Mouse (Mus musculus) left cerebral cortex, postnatal 14 days (tissue): ENCODE results near the gene Tbxa2r. TPM values are rescaled to one million over a fixed set of nuclear protein-coding genes. Genes with fewer than 3 reads are reported as not detected.

Source experiments
- DNase-seq, 2 experiments: peaks; one replicate each; pipeline ENCODE4 v3.0.0; 2021 to 2022; ENCODE audit warnings: low spot score in 2 of 2, mixed read lengths in 1 of 2
- intact Hi-C: fragments of 180-260 bp; cut with DNase I; formaldehyde crosslinking; loops from one replicate; pipeline ENCODE4 v1.15.1; 2025
- total RNA-seq, 2 experiments: library from RNA; stranded (reverse); gene quantifications; 2 replicates each; pipeline ENCODE4 v1.2.3; 2021

Gene Tbxa2r
- total RNA-seq, 2 experiments from 2014 or later: 1.3 to 1.5 TPM

DNA sequence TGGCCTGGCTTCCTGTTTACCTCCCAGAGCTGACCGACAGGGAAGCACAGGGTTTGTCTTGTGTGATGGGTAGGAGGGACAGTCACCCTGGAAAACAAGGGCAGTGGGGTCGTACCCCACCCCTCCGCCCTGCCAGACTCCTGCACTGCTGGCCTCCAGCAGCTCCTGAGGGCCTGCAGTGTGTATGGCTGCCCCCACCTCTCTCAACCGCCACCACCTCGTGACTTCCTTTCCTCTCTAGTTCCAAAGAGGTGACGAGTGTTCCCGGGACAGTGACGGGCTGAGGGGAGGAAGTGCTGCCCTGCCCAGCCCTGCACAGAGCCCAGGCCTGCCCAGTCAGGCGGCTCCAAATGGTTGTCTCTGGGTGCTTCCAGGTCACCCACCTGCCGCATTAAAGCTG is 30.7 kb upstream of the Tbxa2r start:
- no peak for DNase-seq
- intact Hi-C loops: no loop called here

- intact Hi-C loops: no loop called here
- peak; percentile 57 to 66 for DNase-seq
Measured at GRCm38 (mm10) chr10:81298369-81299100, 30.0 kb upstream of the Tbxa2r start.

DNA sequence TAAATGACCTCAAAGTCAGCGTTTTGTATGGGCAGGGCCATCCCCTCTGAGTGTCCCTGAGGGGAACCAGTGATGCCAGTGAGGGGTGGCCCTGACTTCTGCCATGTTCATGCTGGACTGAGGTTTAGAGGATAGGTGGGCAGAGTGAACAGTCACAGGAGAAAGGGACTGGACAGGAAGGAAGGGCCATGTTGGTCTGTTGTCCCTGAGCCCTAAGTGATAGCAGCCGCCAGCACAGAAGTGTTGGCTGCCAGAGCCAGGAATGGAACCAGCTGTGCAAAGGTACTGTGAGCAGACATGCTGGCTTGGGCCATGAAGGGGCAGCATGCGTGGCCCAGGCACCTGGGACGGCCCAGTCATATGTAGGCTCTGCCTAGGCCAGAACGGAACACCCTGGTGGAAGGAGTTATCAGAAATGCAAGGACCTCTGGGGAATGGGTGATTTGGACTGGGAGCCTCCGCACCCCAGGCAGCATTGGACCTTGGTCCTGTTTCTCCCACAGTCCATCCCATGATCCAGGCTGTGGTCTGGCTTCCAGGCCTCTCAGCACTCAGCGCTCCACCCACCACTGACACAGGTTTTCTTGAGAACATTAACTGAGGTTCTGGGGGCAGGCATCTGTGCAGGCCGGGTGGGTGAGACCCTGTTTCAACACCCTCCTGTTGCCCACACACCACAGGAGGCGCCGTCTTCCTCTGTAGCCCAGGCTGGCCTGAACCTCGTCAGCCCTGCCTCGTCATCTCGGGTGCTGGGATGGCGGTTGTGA is 28.8 kb upstream of the Tbxa2r start:
- DNase-seq: no peak
- intact Hi-C loops: no loop called here

- intact Hi-C loops: no loop called here
- no peak for DNase-seq
Measured at GRCm38 (mm10) chr10:81300352-81300907, 28.1 kb upstream of the Tbxa2r start.

GRCm38 (mm10) chr10:81301321-81301720 is 27.2 kb upstream of the Tbxa2r start:
- intact Hi-C loops: no loop called here
- no peak for DNase-seq

GRCm38 (mm10) chr10:81302288-81302687 is 26.2 kb upstream of the Tbxa2r start:
- intact Hi-C loops: no loop called here
- DNase-seq: no peak

DNA sequence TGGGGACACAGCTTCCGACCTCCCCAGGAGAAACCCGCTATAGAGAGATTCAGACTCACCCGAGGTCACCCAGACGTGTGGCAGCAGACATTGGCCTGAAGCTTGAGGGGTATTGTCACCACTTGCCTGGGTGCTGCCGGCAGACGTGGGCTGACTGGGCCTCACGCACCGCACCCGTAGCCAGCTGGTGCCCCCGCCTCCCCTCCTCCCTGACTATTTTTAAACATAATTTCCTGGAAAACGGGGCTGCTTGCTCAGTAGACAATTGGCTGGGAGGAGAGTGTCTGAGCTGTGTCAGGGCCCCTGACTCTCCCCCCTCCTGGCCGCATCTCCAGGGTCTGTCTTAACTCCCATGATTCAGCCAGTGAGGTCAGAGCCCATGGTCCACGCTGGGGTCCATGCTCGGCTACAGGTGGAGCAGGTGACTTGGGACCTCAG is 25.7 kb upstream of the Tbxa2r start:
- intact Hi-C loops: no loop called here
- peak; percentile 71 to 80 for DNase-seq

DNA sequence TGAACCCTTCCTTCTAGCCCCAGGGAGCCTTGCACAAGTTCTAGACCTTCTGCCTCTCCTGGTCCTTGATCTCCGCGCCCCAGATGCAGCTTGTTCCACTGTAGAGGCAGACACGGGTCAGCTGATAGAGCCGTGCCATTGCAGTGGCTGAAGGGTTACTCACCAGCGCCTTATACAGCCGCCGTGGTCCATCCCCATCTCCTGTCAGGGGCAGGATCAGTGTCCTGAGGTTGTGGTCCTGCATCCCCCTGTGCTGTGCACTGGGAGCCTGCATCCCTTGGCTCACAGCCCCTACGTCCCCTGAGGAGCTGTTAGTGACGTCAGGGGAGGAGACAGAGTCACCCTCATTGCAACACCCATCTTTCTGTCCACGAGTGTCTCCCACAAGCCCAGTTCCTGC is 25.3 kb upstream of the Tbxa2r start:
- no peak for DNase-seq
- intact Hi-C loops: no loop called here

DNA sequence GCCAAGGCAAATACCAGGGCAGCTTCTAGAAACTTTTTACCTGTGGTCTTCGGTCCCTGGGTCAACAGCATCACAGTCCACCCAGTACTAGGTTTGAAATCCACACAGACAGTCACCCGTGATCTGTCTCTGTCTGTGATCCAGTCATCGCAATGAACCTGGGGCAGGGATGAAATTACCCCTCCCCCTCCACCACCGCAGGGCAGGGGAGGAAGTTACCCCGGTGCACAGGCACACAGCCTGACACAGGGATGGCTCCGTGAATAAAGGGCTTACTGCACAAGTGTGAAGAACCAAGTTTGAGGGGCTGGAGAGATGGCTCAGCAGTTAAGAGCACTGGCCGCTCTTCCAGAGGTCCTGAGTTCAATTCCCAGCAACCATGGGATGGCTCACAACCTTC is 24.8 kb upstream of the Tbxa2r start:
- intact Hi-C loops: no loop called here
- no peak for DNase-seq

DNA sequence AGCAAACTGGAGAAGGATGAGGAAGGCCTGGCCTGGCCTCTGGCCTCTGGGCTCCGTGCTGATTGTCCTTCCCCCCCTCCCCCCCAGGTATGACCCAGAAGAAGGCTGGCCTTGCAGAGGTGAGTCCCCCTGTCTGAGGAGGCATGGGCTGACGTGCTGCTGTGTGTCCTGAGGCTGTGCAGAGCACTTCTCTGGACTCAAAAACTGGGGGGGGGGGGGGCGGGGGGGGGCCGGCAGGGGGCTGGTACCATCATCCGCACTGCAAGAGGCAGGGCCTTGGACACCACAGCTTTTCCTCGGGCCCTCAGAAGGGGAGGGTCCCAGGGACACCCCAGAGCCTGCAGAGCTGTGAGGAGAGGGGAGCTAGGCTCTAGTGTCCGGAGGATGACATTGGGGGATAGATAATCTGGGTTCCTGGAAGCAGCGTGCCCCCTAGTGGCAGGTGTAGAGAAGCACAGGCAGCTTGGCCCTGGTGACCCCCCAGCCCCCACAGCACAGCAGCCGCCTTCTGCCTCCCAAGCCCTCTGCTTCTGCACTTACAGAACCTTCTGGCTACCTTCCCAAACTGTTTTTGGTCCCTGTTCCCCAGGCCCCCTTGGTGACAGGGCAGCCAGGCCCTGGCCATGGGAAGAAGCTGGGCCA is 23.8 kb upstream of the Tbxa2r start:
- DNase-seq: no peak
- intact Hi-C loops: no loop called here

GRCm38 (mm10) chr10:81305663-81306062 is 22.9 kb upstream of the Tbxa2r start:
- no peak for DNase-seq
- intact Hi-C loops: no loop called here

GRCm38 (mm10) chr10:81306173-81306668 is 22.3 kb upstream of the Tbxa2r start:
- intact Hi-C loops: no loop called here
- no peak for DNase-seq

- intact Hi-C loops: no loop called here
- DNase-seq: no peak
Measured at GRCm38 (mm10) chr10:81306837-81307682, 21.5 kb upstream of the Tbxa2r start.

DNA sequence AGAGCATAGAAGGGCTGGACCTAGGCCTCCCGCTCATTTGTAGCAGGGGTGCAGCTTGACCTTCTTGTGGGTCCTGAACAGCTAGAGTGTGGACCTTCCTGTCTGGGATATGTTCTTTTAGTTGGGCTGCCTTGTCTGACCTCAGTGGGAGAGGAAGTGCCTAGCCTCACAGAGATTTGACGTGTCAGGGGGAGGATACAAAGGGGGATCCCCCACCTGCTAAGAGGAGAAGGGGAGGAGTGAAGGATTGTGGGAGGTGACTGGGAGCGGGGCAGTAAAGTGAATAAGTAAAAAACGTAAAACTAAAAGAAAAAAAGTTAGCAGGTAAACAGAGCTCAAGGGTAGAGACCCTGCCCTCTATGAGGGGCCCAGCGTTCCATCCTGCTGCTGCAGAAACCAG is 19.0 kb upstream of the Tbxa2r start:
- no peak for DNase-seq
- intact Hi-C loops: no loop called here

- intact Hi-C loops: no loop called here
- DNase-seq: no peak
Measured at GRCm38 (mm10) chr10:81313581-81313980, 14.9 kb upstream of the Tbxa2r start.

DNA sequence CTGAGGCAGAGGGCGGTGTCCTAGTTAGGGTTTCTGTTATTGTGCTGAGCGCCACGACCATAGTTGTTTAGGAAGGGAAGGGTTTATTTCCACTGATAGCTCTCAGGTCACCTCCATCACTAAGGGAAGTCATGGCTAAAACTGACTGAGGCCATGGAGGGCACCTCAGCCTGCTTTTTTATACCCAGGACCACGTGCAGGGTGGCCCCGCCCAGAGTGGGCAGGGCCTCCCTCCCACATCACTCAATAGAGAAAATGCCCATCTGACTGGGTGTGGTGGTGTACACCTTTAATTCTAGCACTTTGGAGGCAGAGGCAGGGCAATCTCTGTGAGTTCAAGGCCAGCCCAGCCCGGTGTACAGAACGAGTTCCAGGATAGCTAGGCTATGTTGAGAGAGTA is 14.3 kb upstream of the Tbxa2r start:
- intact Hi-C loops: no loop called here
- DNase-seq: no peak

GRCm38 (mm10) chr10:81315587-81315986 is 12.9 kb upstream of the Tbxa2r start:
- no peak for DNase-seq
- intact Hi-C loops: no loop called here

DNA sequence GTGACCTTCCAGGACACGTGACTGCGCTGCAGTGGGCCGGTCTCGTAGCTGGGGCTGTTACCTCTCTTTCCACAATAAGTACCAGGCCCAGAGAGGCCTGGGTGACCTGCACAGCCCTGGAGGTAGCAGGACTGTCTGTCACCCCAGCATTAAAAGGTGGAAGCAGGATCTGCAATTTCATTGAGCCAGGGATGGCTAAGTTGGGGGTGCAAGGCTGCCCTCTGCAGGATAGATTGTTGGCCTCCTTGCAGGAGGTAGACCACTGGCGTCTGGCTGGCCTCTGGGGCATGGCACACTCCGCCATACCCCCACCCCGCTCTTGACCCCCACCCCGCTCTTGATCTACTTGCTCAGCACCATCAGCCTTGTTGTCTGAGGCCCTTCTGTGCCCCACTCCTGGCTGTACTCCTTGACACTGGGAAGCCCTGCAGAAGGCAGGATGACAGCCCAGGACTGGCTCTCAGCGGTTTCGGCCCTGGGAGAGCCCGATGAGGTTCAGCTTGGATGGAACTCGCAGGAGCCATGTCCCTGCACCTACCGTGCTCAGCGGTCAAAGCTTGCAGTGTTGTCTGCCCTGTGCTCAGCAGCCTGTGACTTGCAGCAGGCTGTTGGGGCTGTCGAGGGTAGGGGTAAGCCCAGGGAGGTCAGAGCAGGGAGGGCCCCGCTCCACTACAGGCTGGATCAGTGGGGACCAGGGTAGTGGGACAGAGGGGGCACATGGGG is 12.0 kb upstream of the Tbxa2r start:
- DNase-seq: no peak
- intact Hi-C loops: no loop called here

DNA sequence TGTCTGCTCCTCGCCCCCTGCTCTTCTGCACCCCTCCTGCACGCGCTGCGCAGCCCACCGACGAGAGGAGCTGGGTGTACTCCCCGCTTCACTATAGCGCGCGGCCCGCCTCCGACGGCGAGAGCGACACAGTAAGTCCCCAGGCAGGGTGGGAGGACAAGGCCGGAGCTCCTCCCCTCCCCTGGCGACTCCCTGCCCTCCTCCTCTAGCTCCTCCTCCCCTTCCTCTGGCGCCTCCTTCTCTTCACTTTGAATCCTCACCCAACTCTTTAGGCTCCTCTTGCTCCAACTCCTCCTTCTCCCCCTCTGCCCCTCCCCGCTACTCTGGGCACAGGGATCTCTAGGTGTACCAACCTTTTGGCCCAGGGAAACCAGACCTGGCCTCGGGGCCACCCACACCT is 11.3 kb upstream of the Tbxa2r start:
- intact Hi-C loops: no loop called here

More for the DNA sequence above, 11.3 kb upstream of the Tbxa2r start:
- DNase-seq: no peak
